Mouse (Mus musculus): ENCODE data around the gene Drd2.

DNA sequence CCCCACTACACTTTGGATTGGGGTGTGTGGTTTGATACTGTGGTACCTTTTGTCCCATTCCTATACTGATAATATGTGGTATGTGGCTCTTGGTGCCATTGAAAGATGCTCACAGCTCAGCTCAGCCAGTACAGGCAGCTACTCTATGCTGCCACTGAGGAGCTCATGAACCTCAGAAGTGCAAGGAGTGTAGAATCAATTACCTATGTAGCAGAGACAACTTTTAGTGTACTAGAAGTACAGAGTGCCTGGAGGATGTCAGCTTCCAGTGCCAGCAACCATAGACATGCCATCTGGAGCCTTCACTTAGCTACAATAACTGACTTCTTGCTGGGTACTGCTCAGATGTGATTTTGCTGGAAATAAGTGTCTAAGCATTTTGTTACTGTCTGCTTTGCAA, 21.8 kb upstream of the Drd2 start:
- no peak for TF ChIP-seq CEBPB (IDR thresholded peaks at IDR 0.05; ENCODE audit: insufficient read depth, poor library complexity, severe bottlenecking)
- TF ChIP-seq E2F4 (IDR thresholded peaks at IDR 0.05; ENCODE audit: insufficient read depth), result no peak
- no peak for TF ChIP-seq TCF12 (IDR thresholded peaks at IDR 0.05; ENCODE audit: insufficient read depth, poor library complexity, severe bottlenecking)
